Mouse (Mus musculus): ENCODE data around the gene Kalrn.

- TF ChIP-seq CTCF (IDR thresholded peaks at IDR 0.05; ENCODE audit: extremely low read depth, insufficient read length, insufficient replicate concordance, low read depth, low read length) (no peak), POLR2A (IDR thresholded peaks at IDR 0.05; ENCODE audit: low read depth, low read length) (no peak)
These were observed 543.5 kb downstream of the Kalrn start for GRCm38 (mm10) chr16:34029790-34030189.
